Mouse (Mus musculus) midbrain, embryonic 13.5 days (tissue): ENCODE results near the gene Olfr718-ps1. TPM values are rescaled to one million over a fixed set of nuclear protein-coding genes. Genes with fewer than 3 reads are reported as not detected.
"Not testable (repeated sequence)": the region's sequence is repeated elsewhere in the genome, so short reads cannot be mapped to it uniquely, and the experiment has no call there.

ENCODE experiments used
- ATAC-seq: fragments of 200-750 bp; cut with Nextera tagmentation; 2 replicates; pipeline ENCODE4 v1.8.0; 2017; ENCODE audit warnings: mild to moderate bottlenecking, moderate TSS enrichment, moderate library complexity
- H3K27ac ChIP-seq: fragments of 300-500 bp; sonication (generic); 2 replicates; pipeline ENCODE4 v1.5.1; 2015; ENCODE audit warnings: inconsistent platforms, mild to moderate bottlenecking, moderate library complexity
- H3K27me3 ChIP-seq: fragments of 300-500 bp; sonication (generic); 2 replicates; pipeline ENCODE4 v1.6.1; 2015; ENCODE audit warnings: mild to moderate bottlenecking, inconsistent platforms
- H3K36me3 ChIP-seq: fragments of 300-500 bp; sonication (generic); 2 replicates; pipeline ENCODE4 v1.6.1; 2015; ENCODE audit warnings: mild to moderate bottlenecking, inconsistent platforms
- H3K4me1 ChIP-seq: fragments of 300-500 bp; sonication (generic); replicated peaks from 2 replicates; pipeline ENCODE4 v1.6.1; 2015; ENCODE audit warnings: inconsistent platforms
- H3K4me2 ChIP-seq: fragments of 300-500 bp; sonication (generic); replicated peaks from 2 replicates; pipeline ENCODE4 v1.6.1; 2015; ENCODE audit warnings: moderate library complexity, mild to moderate bottlenecking, inconsistent platforms
- H3K4me3 ChIP-seq: fragments of 300-500 bp; sonication (generic); replicated peaks from 2 replicates; pipeline ENCODE4 v1.5.1; 2015; ENCODE audit warnings: mild to moderate bottlenecking, inconsistent platforms
- H3K9ac ChIP-seq: fragments of 300-500 bp; sonication (generic); replicated peaks from 2 replicates; pipeline ENCODE4 v1.6.1; 2015; ENCODE audit warnings: mild to moderate bottlenecking, inconsistent platforms
- H3K9me3 ChIP-seq: fragments of 300-500 bp; sonication (generic); 2 replicates; pipeline ENCODE4 v1.6.1; 2016; ENCODE audit warnings: mild to moderate bottlenecking, inconsistent platforms
- WGBS: fragments of 180-500 bp; shearing (Covaris S2); methylation state at CpG from one replicate; pipeline ENCODE4 v1.1.7; 2015; 5-methylcytosine and 5-hydroxymethylcytosine counted together
- polyA plus RNA-seq: library from polyadenylated mRNA; unstranded; fragments of >200 nt; fragmentation: Nextera tagmentation; extraction: Ambion mirVana; gene quantifications from 2 replicates; pipeline ENCODE4 v1.2.1, GENCODE M21; 2015

Olfr718-ps1 gene
- polyA plus RNA-seq, 1 experiment from 2014 or later = 0.07 TPM

- H3K36me3 ChIP-seq = no peaks in the 10 kb centered on the region
- no peak for ATAC-seq
- 92% methylated on average over 10 of the region's 10 CpGs for WGBS
- H3K4me2 ChIP-seq = no peak overlapping the region
- peaks cover 38% of the 10 kb centered on the region for H3K27me3 ChIP-seq
- H3K4me1 ChIP-seq = no peaks in the 10 kb centered on the region
- H3K27ac ChIP-seq = no peak overlapping the region
- H3K4me3 ChIP-seq = no peak overlapping the region
- H3K9ac ChIP-seq = no peak overlapping the region
- H3K9me3 ChIP-seq = 0 out of 2 replicates have a peak, but pooled peaks cover 6% of the 10 kb centered on the region
Observed at GRCm38 (mm10) chr5:143153756-143154155, 6.4 kb upstream of the Olfr718-ps1 start.

GRCm38 (mm10) chr5:143150044-143150443, 2.7 kb upstream of the Olfr718-ps1 start:
- no peak overlapping the region for H3K27ac ChIP-seq
- 0 out of 2 replicates have a peak, but pooled peaks cover 6% of the 10 kb centered on the region for H3K9me3 ChIP-seq
- H3K36me3 ChIP-seq = no peaks in the 10 kb centered on the region
- no peaks in the 10 kb centered on the region for H3K4me1 ChIP-seq
- 86% methylated on average over 2 of the region's 2 CpGs for WGBS
- no peak overlapping the region for H3K9ac ChIP-seq
- no peak overlapping the region for H3K4me3 ChIP-seq
- no peak for ATAC-seq
- H3K4me2 ChIP-seq = no peak overlapping the region
- 0 out of 2 replicates have a peak, but pooled peaks cover 4% of the 10 kb centered on the region for H3K27me3 ChIP-seq

GRCm38 (mm10) chr5:143149536-143149935, 2.2 kb upstream of the Olfr718-ps1 start:
- 98% methylated on average over 2 of the region's 2 CpGs for WGBS
- H3K9ac ChIP-seq = no peak overlapping the region
- no peak overlapping the region for H3K27ac ChIP-seq
- no peak overlapping the region for H3K4me2 ChIP-seq
- no peaks in the 10 kb centered on the region for H3K4me1 ChIP-seq
- H3K4me3 ChIP-seq = no peak overlapping the region
- ATAC-seq = no peak
- H3K9me3 ChIP-seq = 0 out of 2 replicates have a peak, but pooled peaks cover 6% of the 10 kb centered on the region
- H3K36me3 ChIP-seq = no peaks in the 10 kb centered on the region
- 0 out of 2 replicates have a peak, but pooled peaks cover under 1% of the 10 kb centered on the region for H3K27me3 ChIP-seq

GRCm38 (mm10) chr5:143148661-143149060, 1.3 kb upstream of the Olfr718-ps1 start:
- no peak overlapping the region for H3K27ac ChIP-seq

GRCm38 (mm10) chr5:143137580-143137979, 9.8 kb downstream of the Olfr718-ps1 start:
- H3K36me3 ChIP-seq = no peaks in the 10 kb centered on the region

More at GRCm38 (mm10) chr5:143148661-143149060, 1.3 kb upstream of the Olfr718-ps1 start:
- ATAC-seq = no peak
- Histone ChIP-seq H3K4me3 (no peak overlapping the region), H3K9ac (no peak overlapping the region), H3K9me3 (0 out of 2 replicates have a peak, but pooled peaks cover 6% of the 10 kb centered on the region), H3K4me1 (no peaks in the 10 kb centered on the region), H3K27me3 (no peaks in the 10 kb centered on the region), H3K4me2 (no peak overlapping the region), H3K36me3 (no peaks in the 10 kb centered on the region)
- WGBS = 93% methylated on average over 5 of the region's 5 CpGs

GRCm38 (mm10) chr5:143135042-143135441, 12.3 kb downstream of the Olfr718-ps1 start:
- H3K27me3 ChIP-seq = no peaks in the 10 kb centered on the region
- ATAC-seq = no peak
- H3K36me3 ChIP-seq = no peaks in the 10 kb centered on the region
- H3K9me3 ChIP-seq = no peaks in the 10 kb centered on the region
- no peak overlapping the region for H3K4me2 ChIP-seq
- no peaks in the 10 kb centered on the region for H3K4me1 ChIP-seq
- no peak overlapping the region for H3K27ac ChIP-seq
- WGBS = 93% methylated on average over 7 of the region's 7 CpGs
- no peak overlapping the region for H3K4me3 ChIP-seq
- no peak overlapping the region for H3K9ac ChIP-seq

More at GRCm38 (mm10) chr5:143137580-143137979, 9.8 kb downstream of the Olfr718-ps1 start:
- H3K4me2 ChIP-seq = no peak overlapping the region
- no peak overlapping the region for H3K9ac ChIP-seq
- H3K27me3 ChIP-seq = no peaks in the 10 kb centered on the region
- H3K4me3 ChIP-seq = no peak overlapping the region
- no peaks in the 10 kb centered on the region for H3K4me1 ChIP-seq
- no peak for ATAC-seq
- no peak overlapping the region for H3K27ac ChIP-seq
- 85% methylated on average over 13 of the region's 13 CpGs for WGBS
- H3K9me3 ChIP-seq = no peaks in the 10 kb centered on the region

- H3K27ac ChIP-seq, H3K9me3 ChIP-seq, H3K4me3 ChIP-seq, H3K36me3 ChIP-seq, H3K9ac ChIP-seq, H3K4me2 ChIP-seq, H3K4me1 ChIP-seq, H3K27me3 ChIP-seq, ATAC-seq: not testable (repeated sequence)
- 83% methylated on average over 4 of the region's 6 CpGs for WGBS
Observed at GRCm38 (mm10) chr5:143134216-143135010, 13.0 kb downstream of the Olfr718-ps1 start.

- no peak overlapping the region for H3K4me2 ChIP-seq
- no peak overlapping the region for H3K4me3 ChIP-seq
- 85% methylated on average over 13 of the region's 13 CpGs for WGBS
- no peaks in the 10 kb centered on the region for H3K4me1 ChIP-seq
- no peak overlapping the region for H3K27ac ChIP-seq
- H3K9ac ChIP-seq = no peak overlapping the region
- no peak for ATAC-seq
- H3K9me3 ChIP-seq = no peaks in the 10 kb centered on the region
- no peaks in the 10 kb centered on the region for H3K36me3 ChIP-seq
- no peaks in the 10 kb centered on the region for H3K27me3 ChIP-seq
Observed at GRCm38 (mm10) chr5:143132935-143133514, 14.4 kb downstream of the Olfr718-ps1 start.

GRCm38 (mm10) chr5:143130342-143130741, 17.0 kb downstream of the Olfr718-ps1 start:
- ATAC-seq = no peak
- 93% methylated on average over 7 of the region's 7 CpGs for WGBS
- H3K27ac ChIP-seq = no peak overlapping the region
- H3K27me3 ChIP-seq = no peaks in the 10 kb centered on the region
- H3K9me3 ChIP-seq = no peaks in the 10 kb centered on the region
- no peak overlapping the region for H3K4me2 ChIP-seq
- no peak overlapping the region for H3K9ac ChIP-seq
- no peak overlapping the region for H3K4me3 ChIP-seq
- H3K36me3 ChIP-seq = no peaks in the 10 kb centered on the region
- H3K4me1 ChIP-seq = peaks cover 6% of the 10 kb centered on the region

- no peaks in the 10 kb centered on the region for H3K9me3 ChIP-seq
Observed at GRCm38 (mm10) chr5:143129101-143129500, 18.3 kb downstream of the Olfr718-ps1 start.

GRCm38 (mm10) chr5:143127837-143128236, 19.5 kb downstream of the Olfr718-ps1 start:
- Histone ChIP-seq H3K9me3 (no peaks in the 10 kb centered on the region), H3K4me1 (peaks cover 15% of the 10 kb centered on the region), H3K27ac (no peak overlapping the region), H3K27me3 (no peaks in the 10 kb centered on the region), H3K36me3 (no peaks in the 10 kb centered on the region), H3K9ac (no peak overlapping the region), H3K4me2 (no peak overlapping the region), H3K4me3 (no peak overlapping the region)
- 83% methylated on average over 8 of the region's 8 CpGs for WGBS
- ATAC-seq = no peak

More at GRCm38 (mm10) chr5:143129101-143129500, 18.3 kb downstream of the Olfr718-ps1 start:
- Histone ChIP-seq H3K4me2 (no peak overlapping the region), H3K27me3 (no peaks in the 10 kb centered on the region), H3K4me1 (peaks cover 15% of the 10 kb centered on the region), H3K27ac (no peak overlapping the region), H3K36me3 (no peaks in the 10 kb centered on the region), H3K9ac (no peak overlapping the region), H3K4me3 (no peak overlapping the region)
- ATAC-seq = 0 out of 2 replicates have a peak, but pooled peaks have one; percentile 45
- WGBS = 93% methylated on average over 16 of the region's 16 CpGs

GRCm38 (mm10) chr5:143126908-143127307, 20.5 kb downstream of the Olfr718-ps1 start:
- Histone ChIP-seq H3K9me3 (no peaks in the 10 kb centered on the region), H3K4me2 (no peak overlapping the region), H3K4me3 (no peak overlapping the region), H3K36me3 (no peaks in the 10 kb centered on the region), H3K9ac (no peak overlapping the region), H3K27me3 (no peaks in the 10 kb centered on the region), H3K27ac (peak overlapping the region; percentile 86; the same call in 1 of the 2 replicates), H3K4me1 (peaks cover 15% of the 10 kb centered on the region)
- WGBS = 78% methylated on average over 4 of the region's 4 CpGs
- ATAC-seq = no peak
